Comparison of ENCODE assay signal across 8 mouse cellular contexts in genomic region chr13:29855281-29856031, GRCm38 (mm10). TPM values are rescaled to one million over a fixed set of nuclear protein-coding genes. Genes with fewer than 3 reads are reported as not detected.
DNase-seq lines count a peak whose midpoint lies in the region; ATAC-seq lines count a peak whose summit lies in the region.

Gene Cdkal1, minus strand, starts transcription at chr13:29855674.

- peaks cover 8% of the 10 kb centered on the region; the same call in 1 of the 2 replicates for H3K4me1 ChIP-seq in hindbrain, embryonic 12.5 days

- H3K4me2 ChIP-seq in hindbrain, embryonic 12.5 days (replicated peaks): peak within 1 kb of the TSS; percentile 76

- under 1% methylated on average over 33 of the region's 33 CpGs for WGBS in hindbrain, embryonic 12.5 days

- peak within 1 kb of the TSS; percentile 65 for H3K4me3 ChIP-seq in hindbrain, embryonic 12.5 days

- H3K9ac ChIP-seq in hindbrain, embryonic 12.5 days: peak within 1 kb of the TSS; percentile 74

- peak within 1 kb of the TSS; percentile 72 for H3K27ac ChIP-seq in hindbrain, embryonic 12.5 days

- no peaks in the 10 kb centered on the region for H3K9me3 ChIP-seq in hindbrain, embryonic 12.5 days (replicated peaks)

- H3K27me3 ChIP-seq in hindbrain, embryonic 12.5 days: no peaks in the 10 kb centered on the region

- ATAC-seq in hindbrain, embryonic 12.5 days (ENCODE audit: low FRiP score): peak; percentile 89

- H3K36me3 ChIP-seq in hindbrain, embryonic 12.5 days: no peaks in the 10 kb centered on the region

- peak; percentile 80 for DNase-seq in MN1 (ENCODE audit: low spot score)
- DNase-seq in cerebellum, adult 9-10 months: peak; percentile 87
- peak; percentile 56 to 90 for DNase-seq in frontal cortex, adult 2 months (ENCODE audit: extremely low spot score in 1 of 2, low spot score in 1 of 2)
- DNase-seq in layer of hippocampus, postnatal 14 days (ENCODE audit: low spot score in 2 of 2): peak; percentile 84 to 87
- DNase-seq in lung, postnatal 14 days: peak; percentile 86
- DNase-seq in retina, adult 2 months (ENCODE audit: low read depth, low spot score): peak; percentile 73
- DNase-seq in thymus, postnatal 36 days: peak; percentile 76 to 77

RNA-seq across cellular contexts. Expression of gene Cdkal1, which starts in this region (rescaled TPM):
- 7.8 and 8.0 TPM in 2 replicates for polyA plus RNA-seq in frontal cortex, adult 2 months (2012; rRNA removed)
- polyA plus RNA-seq in hindbrain, embryonic 12.5 days (2016; fragmentation: Nextera tagmentation; extraction: Ambion mirVana): 31.4 and 37.0 TPM in 2 replicates
- total RNA-seq in layer of hippocampus, postnatal 14 days (2021): 10 to 100 TPM; 18.4 to 18.8 TPM

Comparison
In these comparisons a context has a peak if more than half of its experiments do, and no peak if none do; other contexts are left out.
1. Peak in every context shown above with its lines: DNase-seq, ATAC-seq, H3K4me3 ChIP-seq and H3K27ac ChIP-seq.